Mouse (Mus musculus): Measurements from ENCODE around the gene Hbq1a.
"Not testable (repeated sequence)": the region's sequence is repeated elsewhere in the genome, so short reads cannot be mapped to it uniquely, and the experiment has no call there.

The Hbq1a gene

DNA sequence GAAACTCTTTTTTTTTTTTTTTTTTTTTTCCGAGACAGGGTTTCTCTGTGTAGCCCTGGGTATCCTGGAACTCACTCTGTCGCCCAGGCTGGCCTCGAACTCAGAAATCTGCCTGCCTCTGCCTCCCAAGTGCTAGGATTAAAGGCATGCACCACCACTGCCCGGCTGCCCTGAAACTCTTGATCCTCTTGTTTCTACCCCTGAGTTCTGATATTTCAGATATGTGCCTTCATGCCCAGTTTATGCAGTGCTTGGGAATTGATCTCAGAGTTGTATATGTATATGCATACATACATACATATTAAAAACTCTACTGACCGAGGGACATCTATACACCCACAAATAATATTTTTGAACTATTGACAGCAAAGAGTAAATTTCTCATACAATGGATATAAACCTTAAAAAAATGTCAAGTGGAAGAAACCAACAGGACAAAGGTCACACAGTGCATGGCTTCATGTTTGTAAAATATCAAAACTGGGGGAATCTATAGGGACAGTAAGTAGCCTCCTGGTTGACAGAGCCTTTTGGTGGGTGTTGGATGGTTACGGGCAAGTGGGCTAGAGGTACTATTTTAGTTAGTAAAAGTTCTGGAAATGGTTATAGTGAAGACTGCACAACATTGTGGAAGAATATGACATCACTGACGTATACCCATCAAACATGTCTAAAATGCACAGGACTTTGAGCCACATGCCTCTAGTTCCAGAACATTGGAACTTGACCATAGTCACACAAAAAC is 14.7 kb upstream of the Hbq1a start:
- no peak for DNase-seq (ENCODE audit: low spot score)

DNA sequence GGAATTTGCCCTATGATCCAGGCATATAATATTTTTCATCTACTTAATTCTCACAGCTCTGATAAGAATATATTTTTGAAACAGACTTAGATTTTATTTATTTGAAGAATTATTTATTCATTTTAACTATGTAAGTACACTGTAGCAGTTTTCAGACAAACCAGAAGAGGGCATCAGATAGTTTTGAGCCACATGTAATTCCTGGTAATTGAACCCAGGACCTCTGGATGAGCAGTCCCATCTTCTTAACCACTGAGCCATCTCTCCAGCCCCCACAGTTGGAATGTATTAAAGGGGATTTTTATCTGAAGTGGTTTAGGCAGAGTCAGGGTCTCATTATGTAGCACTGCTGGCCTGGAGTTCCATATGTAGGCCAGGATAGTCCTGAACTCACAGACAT is 14.0 kb upstream of the Hbq1a start:
- DNase-seq (ENCODE audit: low spot score): not testable (repeated sequence)

DNA sequence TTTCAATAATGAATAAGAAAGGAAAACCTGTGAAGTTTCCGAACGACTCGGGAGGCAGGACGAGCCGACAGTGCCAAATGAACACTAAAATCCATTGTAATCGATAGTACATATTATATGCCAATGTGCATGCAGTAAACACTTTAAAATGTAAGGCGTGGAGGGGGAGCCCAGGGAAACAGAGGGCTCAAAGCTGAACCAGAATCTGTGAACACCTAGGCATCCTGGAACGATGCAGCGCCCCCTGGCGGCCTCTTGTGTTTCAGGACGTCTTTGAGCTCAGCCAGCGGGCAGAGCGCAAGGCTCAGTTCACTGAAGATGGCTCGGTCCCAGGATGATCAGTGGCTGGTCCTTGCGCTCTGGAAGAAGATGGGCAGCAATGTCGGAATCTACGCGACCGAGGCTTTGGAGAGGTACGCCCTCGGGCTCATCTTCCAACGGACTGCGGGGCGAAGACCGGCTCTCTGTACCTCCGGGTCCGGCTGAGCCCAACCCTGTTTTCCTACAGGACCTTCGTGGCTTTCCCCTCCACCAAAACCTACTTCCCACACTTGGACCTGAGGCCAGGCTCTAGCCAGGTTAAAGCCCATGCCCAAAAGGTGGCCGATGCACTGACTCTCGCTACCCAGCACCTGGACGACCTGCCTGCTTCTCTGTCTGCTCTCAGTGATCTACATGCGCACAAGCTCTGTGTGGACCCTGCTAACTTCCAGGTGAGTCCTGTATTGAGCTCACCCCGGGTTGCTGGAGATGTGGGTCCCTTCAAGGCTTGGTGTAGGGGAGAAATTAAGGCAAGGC is 13.0 kb upstream of the Hbq1a start, which contains the start of gene Hbq1b:
Hbq1b (plus strand) TSS at position 271 of the 798 bp plus-strand sequence.
- peak; percentile 66 for DNase-seq (ENCODE audit: low spot score)

GRCm38 (mm10) chr11:32287493-32287825 is 12.4 kb upstream of the Hbq1a start:
- no peak for DNase-seq (ENCODE audit: low spot score)

DNA sequence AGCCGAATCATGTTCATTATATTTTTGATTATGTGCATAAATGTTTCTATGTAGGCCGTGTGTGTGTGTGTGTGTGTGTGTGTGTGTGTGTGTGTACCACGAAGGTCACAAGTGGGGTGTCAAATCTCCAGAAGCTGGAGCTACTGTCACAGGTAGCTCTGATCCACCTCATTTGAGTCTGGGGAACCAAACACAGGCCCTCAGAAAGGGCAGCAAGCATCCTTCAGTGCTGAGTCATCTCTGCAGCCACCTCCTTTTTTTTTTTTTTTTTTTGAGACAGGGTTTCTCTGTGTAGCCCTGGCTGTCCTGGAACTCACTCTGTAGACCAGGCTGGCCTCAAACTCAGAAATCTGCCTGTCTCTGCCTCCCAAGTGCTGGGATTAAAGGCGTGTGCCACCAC is 7.0 kb upstream of the Hbq1a start:
- not testable (repeated sequence) for DNase-seq (ENCODE audit: low spot score)

- not testable (repeated sequence) for DNase-seq (ENCODE audit: low spot score)
These were observed 6.4 kb upstream of the Hbq1a start for GRCm38 (mm10) chr11:32293479-32293878.

DNA sequence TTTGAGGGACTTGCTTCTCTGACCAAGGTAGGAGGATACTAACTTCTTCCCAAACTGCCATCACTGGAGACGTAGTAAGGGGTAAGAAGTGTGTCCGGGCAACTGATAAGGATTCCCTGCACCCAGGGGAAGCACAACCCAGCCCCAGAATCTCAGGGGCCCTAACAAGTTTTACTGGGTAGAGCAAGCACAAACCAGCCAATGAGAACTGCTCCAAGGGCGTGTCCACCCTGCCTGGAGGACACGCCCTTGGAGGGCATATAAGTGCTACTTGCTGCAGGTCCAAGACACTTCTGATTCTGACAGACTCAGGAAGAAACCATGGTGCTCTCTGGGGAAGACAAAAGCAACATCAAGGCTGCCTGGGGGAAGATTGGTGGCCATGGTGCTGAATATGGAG is 3.7 kb upstream of the Hbq1a start, which contains the start of gene Hba-a2:
Hba-a2 (plus strand) TSS at position 287 of the 400 bp plus-strand sequence.
- DNase-seq (ENCODE audit: low spot score): not testable (repeated sequence)

DNA sequence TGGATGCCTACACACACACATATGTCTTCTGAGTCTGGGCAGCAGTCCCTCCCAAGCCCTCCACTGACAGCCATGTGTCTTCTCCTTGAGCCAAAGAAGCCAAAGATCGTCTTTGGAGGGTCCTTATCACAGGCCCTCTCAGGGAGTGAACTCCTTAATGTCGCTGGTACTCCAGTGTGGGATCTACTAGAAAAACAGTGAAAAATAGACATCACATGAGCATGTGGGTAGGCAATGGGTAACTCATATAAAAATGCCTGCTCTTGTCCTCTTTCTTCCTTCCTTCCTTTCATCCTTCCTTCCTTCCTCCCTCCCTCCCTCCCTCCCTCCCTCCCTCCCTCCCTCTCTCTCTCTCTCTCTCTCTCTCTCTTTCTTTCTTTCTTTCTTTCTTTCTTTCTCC is 2.5 kb upstream of the Hbq1a start:
- DNase-seq (ENCODE audit: low spot score): not testable (repeated sequence)

GRCm38 (mm10) chr11:32297866-32298531 is 1.9 kb upstream of the Hbq1a start:
- DNase-seq (ENCODE audit: low spot score): no peak

DNA sequence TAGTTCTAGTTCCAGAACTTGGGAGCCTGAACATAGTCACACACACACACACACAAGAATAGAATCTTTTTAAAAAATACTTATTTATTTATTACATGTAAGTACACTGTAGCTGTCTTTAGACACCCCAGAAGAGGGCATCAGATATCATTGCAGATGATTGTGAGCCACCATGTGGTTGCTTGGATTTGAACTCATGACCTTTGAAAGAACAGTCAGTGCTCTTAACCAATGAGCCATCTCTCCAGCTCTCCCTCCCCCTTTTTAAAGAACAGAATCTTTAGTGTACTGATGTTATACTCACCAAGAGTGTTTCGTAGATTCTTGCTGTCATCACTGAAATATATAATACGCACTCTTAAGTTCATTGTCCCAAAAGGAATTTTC is 1.3 kb upstream of the Hbq1a start:
- DNase-seq (ENCODE audit: low spot score): no peak

GRCm38 (mm10) chr11:32300279-32301267 is 704 bp downstream of the Hbq1a start:
- no peak for DNase-seq (ENCODE audit: low spot score)

DNA sequence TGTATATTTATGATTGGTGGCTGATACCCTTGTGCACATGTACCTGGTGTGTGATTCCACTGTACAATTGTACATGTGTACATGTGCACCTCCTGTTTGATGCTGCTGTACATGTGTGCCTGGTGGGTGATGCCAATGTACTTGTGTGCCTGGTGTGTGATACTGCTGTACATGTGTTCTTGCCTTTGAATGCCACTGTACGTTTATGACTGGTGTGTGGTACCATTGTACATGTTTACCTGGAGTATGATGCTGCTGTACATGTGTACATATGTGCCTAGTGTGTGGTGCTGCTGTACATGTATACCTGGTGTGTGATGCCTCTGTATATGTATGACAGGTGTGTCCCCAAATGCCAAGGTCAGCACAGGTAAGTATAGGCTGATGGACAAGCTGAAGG is 1.6 kb downstream of the Hbq1a start:
- no peak for DNase-seq (ENCODE audit: low spot score)

GRCm38 (mm10) chr11:32302824-32303419 is 3.1 kb downstream of the Hbq1a start:
- peak; percentile 38 for DNase-seq (ENCODE audit: low spot score)

DNA sequence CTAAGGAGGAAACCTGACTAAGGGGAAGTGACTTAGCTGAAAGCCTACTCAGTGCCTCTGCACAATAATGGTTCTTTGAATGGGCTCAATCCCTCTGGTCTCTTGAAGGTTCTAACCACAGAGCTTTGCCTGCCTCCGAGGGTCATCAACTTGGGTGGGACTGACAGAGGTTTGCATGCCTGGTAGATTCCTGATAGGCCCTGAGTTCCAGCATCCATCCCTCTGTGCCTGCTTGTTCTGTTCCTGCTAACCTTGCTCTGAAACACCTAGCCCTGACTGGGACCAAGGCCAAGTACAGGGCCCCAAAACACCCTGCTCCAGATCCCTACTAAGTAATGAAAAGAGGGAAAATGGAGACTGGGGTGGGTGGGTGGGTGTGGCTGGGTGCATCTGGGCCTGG is 3.6 kb downstream of the Hbq1a start:
- DNase-seq (ENCODE audit: low spot score): no peak

DNA sequence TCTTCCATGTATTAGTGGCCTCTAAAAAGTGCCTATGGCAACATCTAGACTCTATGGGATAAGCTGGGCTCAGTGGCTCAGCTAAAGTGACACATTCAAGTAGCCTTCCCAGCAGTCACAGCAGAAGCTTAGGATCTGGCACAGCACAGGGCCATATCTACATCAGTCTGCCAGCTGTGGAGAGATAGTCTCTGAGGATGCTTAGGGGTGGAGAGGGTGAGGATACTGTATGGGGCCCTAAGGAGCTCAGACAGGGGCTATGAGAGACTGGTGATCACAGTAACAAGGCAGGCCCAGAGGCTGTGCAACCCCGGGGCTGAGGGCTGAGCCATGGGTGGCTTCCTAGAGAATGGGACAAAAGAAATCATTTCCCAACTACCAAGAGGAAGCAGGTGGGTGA is 7.1 kb downstream of the Hbq1a start:
- DNase-seq (ENCODE audit: low spot score): no peak

DNA sequence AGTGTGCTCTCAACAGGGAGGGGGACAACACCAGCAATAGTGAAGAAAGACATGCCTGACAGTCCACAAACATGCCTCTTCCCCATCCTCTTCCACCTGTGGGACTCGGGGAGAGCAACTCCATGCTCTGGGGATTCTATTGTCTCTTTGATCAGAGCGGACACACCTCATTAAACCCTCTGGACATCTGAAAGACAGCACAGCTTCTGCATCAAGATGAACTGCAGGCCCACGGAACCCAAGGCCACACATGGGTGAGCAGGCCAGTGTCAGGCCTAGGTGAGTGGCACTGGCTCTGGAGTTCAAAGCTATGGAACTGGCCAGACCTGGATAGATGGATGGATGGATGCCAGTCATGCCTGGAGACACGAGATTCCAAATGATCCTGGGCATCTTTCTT is 9.6 kb downstream of the Hbq1a start:
- DNase-seq (ENCODE audit: low spot score): no peak

DNA sequence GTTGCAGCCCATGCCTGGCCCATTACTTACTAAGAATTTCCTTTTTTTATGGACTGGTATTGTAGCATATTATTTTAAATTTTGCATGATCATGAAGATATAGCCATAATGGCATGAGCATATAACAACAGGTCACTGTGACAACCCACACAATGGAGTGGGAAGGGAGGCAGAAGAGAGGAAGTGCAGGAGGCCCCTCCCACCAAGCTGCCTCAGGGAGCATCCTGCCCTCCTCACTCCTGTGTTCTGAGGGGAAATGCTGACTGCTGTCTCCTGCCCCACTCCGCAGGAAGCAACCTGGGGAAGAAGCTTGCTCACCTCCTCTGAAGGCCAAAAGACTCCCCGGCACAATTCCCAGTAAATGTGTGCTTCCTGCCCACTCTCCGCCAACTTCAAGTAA is 10.1 kb downstream of the Hbq1a start:
- DNase-seq (ENCODE audit: low spot score): no peak

GRCm38 (mm10) chr11:32316009-32316408 is 16.1 kb downstream of the Hbq1a start:
- DNase-seq (ENCODE audit: low spot score): no peak

DNA sequence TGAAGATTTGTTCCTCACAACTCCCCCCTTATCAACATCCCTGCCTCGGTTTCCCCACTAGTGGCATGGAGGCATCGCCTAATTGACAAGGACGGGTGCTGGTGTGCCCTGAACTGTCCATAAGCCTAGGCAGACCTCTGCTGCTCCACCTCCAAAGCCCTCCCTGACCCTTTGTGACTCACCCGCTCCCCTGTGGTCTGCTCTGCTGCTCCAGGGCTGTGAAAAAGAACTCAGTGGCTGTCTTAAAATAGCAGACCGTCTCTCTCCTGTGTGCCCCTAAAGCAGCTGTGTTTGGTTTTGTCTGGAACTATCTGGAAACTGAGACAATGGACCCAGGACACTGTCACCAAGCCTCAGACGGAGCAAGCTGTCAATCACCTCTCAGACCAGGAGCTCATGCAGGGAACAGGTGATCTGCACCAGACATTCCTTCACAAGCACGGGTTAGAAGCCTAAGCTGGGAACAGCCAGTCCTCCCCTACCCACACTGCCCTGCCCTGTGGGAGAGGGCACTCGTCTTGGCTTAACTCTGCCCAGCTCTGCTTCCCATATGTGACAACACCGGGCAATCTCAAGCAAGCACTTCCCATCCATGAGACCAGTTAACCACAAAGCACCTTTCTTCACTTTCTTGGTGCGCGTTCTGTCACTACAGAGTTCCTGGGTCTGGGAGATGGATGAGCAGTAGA is 20.8 kb downstream of the Hbq1a start:
- DNase-seq (ENCODE audit: low spot score): no peak

GRCm38 (mm10) chr11:32321196-32321565 is 21.3 kb downstream of the Hbq1a start:
- peak; percentile 22 for DNase-seq (ENCODE audit: low spot score)

DNA sequence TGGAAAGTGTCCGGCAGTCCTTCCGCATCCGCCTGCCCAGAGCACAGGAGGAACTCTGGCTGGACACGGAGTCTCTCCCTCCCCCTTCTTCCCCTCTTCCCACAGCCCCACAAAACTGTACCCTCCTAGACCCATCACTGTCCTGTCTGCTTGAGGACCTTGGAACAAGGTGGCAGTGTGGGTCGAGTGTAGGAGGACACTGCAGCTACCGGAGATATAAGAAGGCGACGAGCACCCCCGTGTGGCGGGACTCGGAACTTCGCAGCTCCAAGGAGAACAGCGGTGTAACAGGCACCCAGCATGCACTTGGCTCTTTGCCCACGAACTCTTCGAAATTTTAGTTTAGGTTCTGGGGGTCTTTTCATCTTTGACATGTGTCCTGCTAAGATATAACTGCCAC is 24.7 kb downstream of the Hbq1a start:
- peak; percentile 84 for DNase-seq (ENCODE audit: low spot score)

Measured in lung, postnatal 25 days (tissue).